Mouse (Mus musculus): ENCODE results near the gene Ccdc121. TPM values are rescaled to one million over a fixed set of nuclear protein-coding genes. Genes with fewer than 3 reads are reported as not detected.
"Not testable (repeated sequence)": the region's sequence is repeated elsewhere in the genome, so short reads cannot be mapped to it uniquely, and the experiment has no call there.

Gene Ccdc121
- polyA plus RNA-seq, 1 experiment from 2014 or later: 0.08 TPM

DNA sequence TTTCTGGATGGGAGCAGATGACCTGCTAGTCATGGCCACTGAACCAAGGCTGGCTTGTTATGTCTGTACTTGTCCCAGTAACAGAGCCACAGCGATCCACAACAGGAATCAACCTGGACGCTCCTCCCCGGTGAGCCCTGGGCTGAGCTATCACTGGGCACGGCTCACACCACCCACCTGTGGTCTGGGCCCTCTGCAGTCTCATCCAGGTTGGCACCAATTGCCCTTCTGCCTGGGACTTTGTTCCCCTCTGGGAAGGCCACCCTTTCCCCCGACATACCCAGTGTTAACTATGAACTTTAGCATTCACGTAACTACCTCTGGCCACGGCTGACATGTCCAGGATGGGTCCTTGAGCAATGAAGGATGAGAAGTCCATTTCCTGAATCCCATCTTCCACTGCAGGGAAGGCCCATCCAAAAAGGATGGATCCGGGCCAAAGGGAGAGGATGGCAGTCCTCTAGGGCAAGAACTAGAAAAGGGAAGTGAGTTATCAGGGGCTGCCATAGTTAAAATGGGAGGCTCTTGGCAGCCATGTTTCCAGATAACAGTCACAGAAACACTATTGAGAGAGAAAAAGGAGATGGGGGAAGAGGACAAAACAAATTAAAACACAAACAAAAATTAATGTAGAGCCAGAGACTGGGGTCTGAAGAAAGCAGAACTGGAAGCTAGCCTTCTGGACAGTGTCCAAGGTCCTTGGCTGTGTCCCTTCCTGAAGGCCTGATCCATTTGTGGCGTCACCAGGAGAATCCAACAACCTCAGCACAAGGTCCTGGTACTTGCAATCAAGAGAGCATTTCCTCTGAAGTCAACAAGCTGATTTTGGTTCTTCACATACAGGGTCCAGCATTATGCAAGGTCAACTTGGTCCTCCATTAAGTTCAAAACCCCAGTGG, 26.6 kb upstream of the Ccdc121 start:
- peaks cover 35% of the 10 kb centered on the region for H3K4me1 ChIP-seq
- H3K9ac ChIP-seq: no peak overlapping the region
- no peaks in the 10 kb centered on the region for H3K9me3 ChIP-seq
- H3K27ac ChIP-seq: no peak overlapping the region
- no peak overlapping the region for H3K4me3 ChIP-seq
- no peaks in the 10 kb centered on the region for H3K36me3 ChIP-seq
- no peak overlapping the region for H3K4me2 ChIP-seq (replicated peaks)
- peaks cover 8% of the 10 kb centered on the region; the same call in 1 of the 2 replicates for H3K27me3 ChIP-seq
- WGBS: 91% methylated on average over 9 of the region's 9 CpGs
- ATAC-seq (ENCODE audit: low FRiP score, low read depth): no peak

DNA sequence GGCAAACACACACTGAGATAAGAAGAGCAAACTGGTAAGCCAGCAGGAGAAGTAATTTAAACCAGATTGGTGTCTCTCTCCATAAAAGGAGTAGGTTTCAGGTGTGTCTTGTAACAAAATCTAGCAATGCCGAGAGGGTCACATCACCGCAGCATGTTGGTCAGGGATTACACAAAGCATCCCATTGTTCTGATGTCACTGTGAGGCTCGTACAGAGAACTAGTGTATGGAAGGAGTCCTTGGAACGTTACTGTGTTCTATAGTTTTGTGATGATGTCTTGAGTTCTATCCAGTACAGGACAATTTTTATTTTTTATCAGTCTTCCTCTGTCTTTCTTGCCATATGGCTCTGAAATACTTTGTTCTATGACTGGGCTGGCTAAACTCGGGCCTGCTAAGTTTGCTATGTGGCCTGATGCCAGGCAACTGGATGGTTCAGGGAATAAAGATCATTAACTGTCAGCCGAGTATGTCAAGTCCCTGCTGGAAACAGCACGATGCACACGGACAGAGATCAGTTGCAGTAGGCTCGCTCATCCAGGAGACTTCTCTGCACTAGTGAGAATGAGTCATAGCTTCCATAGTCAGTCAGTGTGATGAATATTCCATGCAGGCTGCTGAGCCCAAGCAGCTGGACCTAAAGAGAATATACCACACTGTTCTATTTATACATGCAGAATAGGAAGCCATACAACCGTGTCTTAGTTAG, 24.1 kb upstream of the Ccdc121 start:
- peak; percentile 58 for ATAC-seq (ENCODE audit: low FRiP score, low read depth)
- Histone ChIP-seq H3K4me1 (peaks cover 27% of the 10 kb centered on the region), H3K27me3 (peaks cover 16% of the 10 kb centered on the region; the same call in 1 of the 2 replicates), H3K9ac (no peak overlapping the region), H3K9me3 (no peaks in the 10 kb centered on the region), H3K4me2 (replicated peaks) (no peak overlapping the region), H3K27ac (peak overlapping the region; percentile 61; the same call in 1 of the 2 replicates), H3K4me3 (no peak overlapping the region), H3K36me3 (no peaks in the 10 kb centered on the region)
- WGBS: 45% methylated on average over 10 of the region's 10 CpGs

DNA sequence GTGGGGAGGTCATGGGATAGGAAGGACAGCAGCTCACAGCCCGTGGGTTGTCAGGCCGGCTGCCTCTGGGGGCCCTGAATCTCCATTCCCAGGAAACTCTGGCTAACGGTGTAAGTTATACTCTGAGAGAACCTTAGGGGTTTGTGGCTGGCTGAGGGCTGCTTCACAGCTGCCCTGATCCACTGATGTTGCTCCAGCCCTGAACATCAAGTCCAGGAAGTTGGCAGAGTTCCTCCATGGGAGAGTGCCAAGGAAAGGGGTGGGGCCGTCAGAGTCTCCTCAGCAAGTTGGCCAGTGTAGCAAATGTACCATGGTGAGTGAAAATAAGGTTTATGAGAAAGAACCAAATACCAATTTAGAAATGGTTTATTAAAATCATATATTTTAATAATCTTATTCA, 18.1 kb upstream of the Ccdc121 start:
- Histone ChIP-seq H3K36me3 (no peaks in the 10 kb centered on the region), H3K9me3 (no peaks in the 10 kb centered on the region), H3K4me2 (replicated peaks) (peak overlapping the region; percentile 19; the same call in 1 of the 2 replicates), H3K4me1 (peaks cover 29% of the 10 kb centered on the region), H3K4me3 (no peak overlapping the region), H3K27me3 (peaks cover 14% of the 10 kb centered on the region; the same call in 1 of the 2 replicates), H3K27ac (peak overlapping the region; percentile 48), H3K9ac (no peak overlapping the region)
- peak; percentile 68 for ATAC-seq (ENCODE audit: low FRiP score, low read depth)
- 45% methylated on average over 4 of the region's 4 CpGs for WGBS

DNA sequence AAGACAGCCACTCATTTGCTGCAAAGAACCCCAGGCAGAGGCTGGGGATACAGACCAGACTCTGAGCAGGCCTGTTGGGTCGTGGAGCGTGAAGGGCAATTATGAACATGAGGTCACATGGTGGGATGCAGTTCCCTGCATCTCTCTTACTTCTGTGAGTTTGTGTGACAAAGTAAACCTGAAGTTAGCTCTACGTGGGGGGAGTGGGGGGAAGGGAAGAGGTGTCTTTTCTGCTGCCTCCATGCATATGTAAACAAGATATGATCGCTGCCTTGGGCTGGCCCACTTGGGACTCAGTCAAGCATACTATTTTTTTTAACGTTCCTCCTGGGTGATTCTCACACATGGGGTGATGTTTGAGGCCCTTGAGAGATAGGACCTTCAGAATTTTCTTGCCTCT, 14.7 kb upstream of the Ccdc121 start:
- Histone ChIP-seq H3K36me3 (no peaks in the 10 kb centered on the region), H3K27me3 (peaks cover 3% of the 10 kb centered on the region; the same call in 1 of the 2 replicates), H3K4me3 (no peak overlapping the region), H3K4me1 (peaks cover 34% of the 10 kb centered on the region), H3K9ac (no peak overlapping the region), H3K9me3 (no peaks in the 10 kb centered on the region), H3K27ac (no peak overlapping the region), H3K4me2 (replicated peaks) (no peak overlapping the region)
- 55% methylated on average over 5 of the region's 5 CpGs for WGBS
- no peak for ATAC-seq (ENCODE audit: low FRiP score, low read depth)

DNA sequence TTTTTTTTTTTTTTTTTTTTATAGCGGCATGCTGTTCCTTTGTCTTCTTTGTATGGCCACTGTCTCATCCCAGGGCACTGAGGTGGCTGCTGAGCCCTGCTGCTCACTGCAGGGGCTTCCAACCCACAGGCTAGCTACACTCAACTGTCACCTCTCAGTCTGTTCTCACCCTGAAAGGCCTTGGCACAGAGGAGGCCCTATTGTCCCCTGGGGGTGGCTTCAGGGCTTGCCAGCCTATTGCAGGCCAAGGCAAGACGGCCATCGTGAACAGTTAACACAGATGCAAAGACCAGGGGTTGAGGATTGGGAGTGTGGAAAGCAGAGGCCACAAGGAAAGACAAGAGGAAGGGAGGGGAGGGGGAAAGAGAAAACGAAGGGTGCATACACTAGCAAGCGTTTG, 12.6 kb upstream of the Ccdc121 start:
- no peak overlapping the region for H3K4me2 ChIP-seq (replicated peaks)
- H3K9me3 ChIP-seq: no peaks in the 10 kb centered on the region
- WGBS: 80% methylated on average over 5 of the region's 5 CpGs
- H3K36me3 ChIP-seq: no peaks in the 10 kb centered on the region
- no peak overlapping the region for H3K4me3 ChIP-seq
- no peak overlapping the region for H3K27ac ChIP-seq
- no peak for ATAC-seq (ENCODE audit: low FRiP score, low read depth)
- peaks cover 25% of the 10 kb centered on the region for H3K4me1 ChIP-seq
- H3K27me3 ChIP-seq: peaks cover 3% of the 10 kb centered on the region; the same call in 1 of the 2 replicates
- no peak overlapping the region for H3K9ac ChIP-seq

DNA sequence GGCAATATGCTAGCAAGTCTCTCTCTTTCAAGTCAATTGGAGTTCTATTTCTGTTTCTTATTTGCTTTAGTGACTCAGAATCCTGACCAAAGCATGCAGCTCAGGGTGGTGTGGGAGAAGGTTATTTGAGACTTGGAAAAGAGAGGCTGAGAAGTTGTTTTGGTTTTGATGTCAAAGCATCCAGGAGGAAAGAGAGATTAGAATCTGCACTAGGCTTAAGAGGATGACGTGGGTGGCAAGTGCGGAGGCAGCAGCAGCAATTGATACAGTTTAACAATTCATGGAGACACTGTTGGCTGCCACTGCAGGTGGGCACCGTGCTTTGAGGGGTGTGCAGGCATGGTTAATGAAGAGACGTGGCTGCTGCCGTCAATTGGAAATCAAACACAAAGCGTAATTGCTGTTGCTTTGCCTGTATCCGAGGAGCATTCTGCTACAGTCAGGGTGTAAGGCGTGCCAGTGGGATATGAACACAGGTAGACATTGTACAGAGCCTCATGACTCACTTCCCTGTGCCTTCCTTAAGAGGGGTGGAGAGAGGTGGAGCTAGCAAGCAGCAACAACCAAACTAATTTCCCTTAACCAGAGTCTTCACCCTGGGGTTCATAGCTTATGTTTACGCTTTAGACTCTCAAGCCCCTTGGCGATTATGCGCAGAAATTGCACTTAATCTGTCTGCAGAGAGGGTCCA, 10.3 kb upstream of the Ccdc121 start:
- ATAC-seq (ENCODE audit: low FRiP score, low read depth): no peak
- no peak overlapping the region for H3K9ac ChIP-seq
- H3K4me1 ChIP-seq: peaks cover 7% of the 10 kb centered on the region; the same call in 1 of the 2 replicates
- no peaks in the 10 kb centered on the region for H3K36me3 ChIP-seq
- WGBS: 61% methylated on average over 11 of the region's 11 CpGs
- no peak overlapping the region for H3K4me2 ChIP-seq (replicated peaks)
- H3K4me3 ChIP-seq: no peak overlapping the region
- H3K27ac ChIP-seq: no peak overlapping the region
- H3K9me3 ChIP-seq: no peaks in the 10 kb centered on the region
- peaks cover 3% of the 10 kb centered on the region; the same call in 1 of the 2 replicates for H3K27me3 ChIP-seq

DNA sequence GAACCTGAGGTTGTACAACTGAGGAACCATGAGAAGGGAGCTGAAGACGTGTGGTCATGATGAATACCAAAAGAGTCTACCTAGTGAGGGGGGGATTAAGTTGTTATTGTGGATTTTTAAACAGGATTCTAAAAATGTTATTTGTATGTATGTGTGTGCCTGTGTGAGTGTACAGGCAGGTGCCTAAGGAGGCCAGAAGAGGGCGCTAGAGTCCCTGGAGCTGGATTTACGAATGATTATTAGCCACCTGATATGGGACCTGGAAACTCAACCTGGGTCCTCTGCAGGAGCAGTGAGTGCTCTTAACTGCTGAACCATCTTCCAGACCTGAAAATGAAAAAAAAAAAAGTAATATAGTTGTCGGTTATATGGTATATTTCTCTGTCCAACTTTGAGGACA, 7.9 kb upstream of the Ccdc121 start:
- Histone ChIP-seq H3K27me3 (no peaks in the 10 kb centered on the region; the same call in 1 of the 2 replicates), H3K27ac (no peak overlapping the region), H3K9me3 (no peaks in the 10 kb centered on the region), H3K36me3 (no peaks in the 10 kb centered on the region), H3K9ac (no peak overlapping the region), H3K4me1 (peaks cover 7% of the 10 kb centered on the region; the same call in 1 of the 2 replicates), H3K4me2 (replicated peaks) (no peak overlapping the region), H3K4me3 (no peak overlapping the region)
- no peak for ATAC-seq (ENCODE audit: low FRiP score, low read depth)
- 71% methylated on average over 4 of the region's 4 CpGs for WGBS

DNA sequence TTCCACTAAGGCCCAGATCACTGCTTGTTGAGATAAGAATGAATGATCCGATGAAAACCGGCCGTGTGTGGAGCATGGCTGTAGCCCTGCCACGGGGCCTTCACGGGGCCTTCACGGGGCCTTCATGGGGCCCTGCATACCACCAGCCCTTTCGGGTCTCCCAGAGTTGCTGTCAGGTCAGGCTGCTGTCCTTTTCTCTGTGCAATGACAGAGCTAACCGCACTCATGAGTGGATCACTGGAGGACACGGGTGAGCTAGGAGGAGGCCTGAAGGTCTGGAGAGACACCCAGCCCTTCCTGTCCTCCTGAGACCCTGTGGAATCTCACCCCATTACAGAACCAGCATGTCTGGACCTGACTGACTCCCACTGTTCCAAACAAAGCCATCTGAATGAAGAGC, 6.8 kb upstream of the Ccdc121 start:
- Histone ChIP-seq H3K9me3 (no peaks in the 10 kb centered on the region), H3K4me2 (replicated peaks) (no peak overlapping the region), H3K36me3 (no peaks in the 10 kb centered on the region), H3K27me3 (no peaks in the 10 kb centered on the region; the same call in 1 of the 2 replicates), H3K27ac (no peak overlapping the region), H3K4me1 (peaks cover 7% of the 10 kb centered on the region; the same call in 1 of the 2 replicates), H3K4me3 (no peak overlapping the region), H3K9ac (no peak overlapping the region)
- WGBS: 90% methylated on average over 9 of the region's 9 CpGs
- ATAC-seq (ENCODE audit: low FRiP score, low read depth): no peak

DNA sequence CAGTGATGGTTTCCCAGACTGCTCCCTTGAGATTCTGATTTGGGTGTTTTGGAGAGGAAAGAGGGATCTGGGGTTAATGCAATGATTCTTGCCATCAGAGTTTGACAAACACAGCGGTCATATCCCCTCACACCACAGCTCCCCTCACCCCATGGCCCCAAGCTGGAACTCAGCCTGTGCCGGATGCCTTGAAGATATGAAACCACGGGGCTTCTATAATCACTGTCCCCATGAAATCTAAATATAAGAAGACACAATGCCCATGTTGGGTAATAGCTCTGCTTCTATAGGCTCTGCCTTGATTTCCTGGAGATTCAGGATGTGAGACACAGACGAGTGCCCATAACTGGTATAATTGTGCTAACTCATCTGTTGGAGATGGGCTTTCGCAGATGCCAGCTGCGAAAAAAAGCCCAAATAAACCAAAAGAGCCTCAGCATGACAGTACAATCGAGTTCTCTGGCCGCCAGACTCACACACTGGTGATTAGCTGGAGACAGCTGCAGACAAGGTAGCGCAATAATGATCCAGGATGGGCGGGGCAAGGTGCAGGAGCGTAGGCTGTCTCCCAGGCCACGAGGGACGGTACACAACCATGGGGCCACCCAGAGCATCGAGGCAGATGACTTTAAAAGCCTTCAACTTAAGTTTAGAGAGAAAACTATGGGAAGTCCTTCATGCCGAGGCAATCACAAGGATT, 1.3 kb upstream of the Ccdc121 start:
- ATAC-seq (ENCODE audit: low FRiP score, low read depth): no peak
- H3K27ac ChIP-seq: no peak overlapping the region
- no peak overlapping the region for H3K9ac ChIP-seq
- H3K4me1 ChIP-seq: 0 out of 2 replicates have a peak, but pooled peaks cover 10% of the 10 kb centered on the region
- no peaks in the 10 kb centered on the region for H3K9me3 ChIP-seq
- no peak overlapping the region for H3K4me2 ChIP-seq (replicated peaks)
- H3K27me3 ChIP-seq: no peaks in the 10 kb centered on the region
- no peaks in the 10 kb centered on the region for H3K36me3 ChIP-seq
- 74% methylated on average over 15 of the region's 15 CpGs for WGBS
- no peak overlapping the region for H3K4me3 ChIP-seq

DNA sequence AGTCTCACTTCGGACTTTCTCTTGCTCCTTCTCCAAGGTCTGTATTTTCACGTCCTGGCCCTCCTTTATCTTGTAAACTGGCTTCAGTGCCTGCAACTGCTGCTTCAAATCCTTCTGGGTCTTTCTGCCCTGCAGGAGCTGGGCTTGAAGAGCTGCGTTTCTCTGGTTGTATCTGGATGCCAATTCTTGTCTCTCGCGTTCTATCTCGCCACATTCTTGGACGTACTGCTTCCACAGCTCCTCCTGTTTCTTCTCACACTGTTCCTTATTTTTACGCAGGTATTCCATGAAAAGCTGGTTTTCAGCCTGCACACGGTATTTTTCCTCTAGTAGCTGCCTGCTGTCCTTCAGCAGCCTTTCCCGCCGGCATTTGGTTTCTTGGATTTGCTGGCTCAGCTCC, 396 bp downstream of the Ccdc121 start:
- H3K9ac ChIP-seq; ATAC-seq (ENCODE audit: low FRiP score, low read depth); H3K4me2 ChIP-seq (replicated peaks); H3K27ac ChIP-seq; H3K27me3 ChIP-seq; H3K9me3 ChIP-seq; H3K4me3 ChIP-seq; H3K36me3 ChIP-seq: not testable (repeated sequence)
- H3K4me1 ChIP-seq: 0 out of 2 replicates have a peak, but pooled peaks cover 10% of the 10 kb centered on the region
- WGBS: 69% methylated on average over 11 of the region's 11 CpGs

DNA sequence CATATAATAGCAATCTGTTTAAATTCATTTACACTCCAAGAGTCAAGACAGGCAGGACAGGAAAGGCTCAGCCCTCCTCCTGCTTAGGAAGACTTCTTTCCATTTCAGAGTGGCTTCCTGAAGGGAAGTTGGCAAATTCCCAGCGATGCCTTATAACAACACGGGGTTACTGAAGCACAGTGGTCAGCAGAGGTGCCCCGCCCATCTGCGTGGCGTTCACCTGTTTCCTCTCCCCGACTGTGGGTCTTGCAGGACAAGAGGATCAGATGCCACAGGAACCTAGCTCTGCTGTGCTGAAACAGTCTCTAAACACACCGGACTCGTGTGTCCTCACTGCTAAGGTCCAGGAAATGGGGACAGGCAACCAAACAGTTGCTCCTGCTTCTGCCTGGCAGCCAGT, 5.9 kb downstream of the Ccdc121 start:
- no peaks in the 10 kb centered on the region for H3K9me3 ChIP-seq
- no peaks in the 10 kb centered on the region for H3K36me3 ChIP-seq
- 61% methylated on average over 8 of the region's 8 CpGs for WGBS
- no peak overlapping the region for H3K4me2 ChIP-seq (replicated peaks)
- no peaks in the 10 kb centered on the region for H3K27me3 ChIP-seq
- H3K4me3 ChIP-seq: no peak overlapping the region
- H3K27ac ChIP-seq: no peak overlapping the region
- no peak overlapping the region for H3K9ac ChIP-seq
- no peak for ATAC-seq (ENCODE audit: low FRiP score, low read depth)
- H3K4me1 ChIP-seq: no peaks in the 10 kb centered on the region

Data from limb, embryonic 13.5 days (tissue).